Mouse (Mus musculus) urinary bladder, adult 2 months (tissue): Measurements from ENCODE around the gene Tfdp2. TPM values are rescaled to one million over a fixed set of nuclear protein-coding genes. Genes with fewer than 3 reads are reported as not detected.
"Not testable (repeated sequence)": the region's sequence is repeated elsewhere in the genome, so short reads cannot be mapped to it uniquely, and the experiment has no call there.

Experiments
- DNase-seq: peaks from one replicate; pipeline ENCODE4 v3.0.0; 2022; ENCODE audit warnings: low spot score
- polyA plus RNA-seq: library from polyadenylated mRNA; depleted of rRNA; stranded (reverse); fragments of >200 nt; gene quantifications from 2 replicates; pipeline ENCODE4 v1.2.3, GENCODE M21; 2012; rRNA removed

Tfdp2 gene
- 14.9 and 20.3 TPM in 2 replicates for polyA plus RNA-seq

GRCm38 (mm10) chr9:96195885-96196622 lies at the start of gene Tfdp2:
TSS of gene Tfdp2 (plus strand) at chr9:96196275.
- peak; percentile 78 for DNase-seq

- DNase-seq, result no peak
Observed at GRCm38 (mm10) chr9:96152801-96153200, 43.3 kb upstream of the Tfdp2 start.

- no peak for DNase-seq
Observed at GRCm38 (mm10) chr9:96158431-96158830, 37.6 kb upstream of the Tfdp2 start.

- DNase-seq, result no peak
Observed at GRCm38 (mm10) chr9:96159047-96159446, 37.0 kb upstream of the Tfdp2 start.

GRCm38 (mm10) chr9:96160767-96161166 lies 35.3 kb upstream of the Tfdp2 start:
- DNase-seq, result no peak

- DNase-seq, result no peak
Observed at GRCm38 (mm10) chr9:96162421-96162820, 33.7 kb upstream of the Tfdp2 start.

- no peak for DNase-seq
Observed at GRCm38 (mm10) chr9:96163443-96163842, 32.6 kb upstream of the Tfdp2 start.

- not testable (repeated sequence) for DNase-seq
Observed at GRCm38 (mm10) chr9:96163983-96164382, 32.1 kb upstream of the Tfdp2 start.

- peak; percentile 35 for DNase-seq
Observed at GRCm38 (mm10) chr9:96167168-96167585, 28.9 kb upstream of the Tfdp2 start.

GRCm38 (mm10) chr9:96170600-96170999 lies 25.5 kb upstream of the Tfdp2 start:
- DNase-seq, result no peak

GRCm38 (mm10) chr9:96184909-96185308 lies 11.2 kb upstream of the Tfdp2 start:
- DNase-seq, result no peak

- DNase-seq, result no peak
Observed at GRCm38 (mm10) chr9:96186701-96187100, 9.4 kb upstream of the Tfdp2 start.

GRCm38 (mm10) chr9:96196636-96197181 lies 634 bp downstream of the Tfdp2 start:
- peak; percentile 35 for DNase-seq

GRCm38 (mm10) chr9:96197806-96198205 lies 1.7 kb downstream of the Tfdp2 start:
- DNase-seq, result no peak

- DNase-seq, result no peak
Observed at GRCm38 (mm10) chr9:96203663-96204062, 7.6 kb downstream of the Tfdp2 start.

- no peak for DNase-seq
Observed at GRCm38 (mm10) chr9:96207428-96207827, 11.4 kb downstream of the Tfdp2 start.

- no peak for DNase-seq
Observed at GRCm38 (mm10) chr9:96213036-96213645, 17.1 kb downstream of the Tfdp2 start.

- DNase-seq, result no peak
Observed at GRCm38 (mm10) chr9:96214171-96214570, 18.1 kb downstream of the Tfdp2 start.

GRCm38 (mm10) chr9:96217299-96217698 lies 21.2 kb downstream of the Tfdp2 start:
- no peak for DNase-seq

GRCm38 (mm10) chr9:96217799-96218198 lies 21.7 kb downstream of the Tfdp2 start:
- DNase-seq, result no peak

- no peak for DNase-seq
Observed at GRCm38 (mm10) chr9:96219114-96219669, 23.1 kb downstream of the Tfdp2 start.

- DNase-seq, result no peak
Observed at GRCm38 (mm10) chr9:96220419-96220818, 24.3 kb downstream of the Tfdp2 start.

GRCm38 (mm10) chr9:96223302-96223701 lies 27.2 kb downstream of the Tfdp2 start:
- no peak for DNase-seq
